Mouse (Mus musculus) yolk sac, embryonic 10.5 days (tissue): ENCODE results near the gene Gm28891.
"Not testable (repeated sequence)": the region's sequence is repeated elsewhere in the genome, so short reads cannot be mapped to it uniquely, and the experiment has no call there.

Experiments
- DNase-seq: peaks from one replicate; pipeline ENCODE4 v3.0.0-alpha.2; 2017; ENCODE audit warnings: low spot score

Gene Gm28891

GRCm38 (mm10) chrY:60240902-60241301 is at the start of gene Gm28891:
Gene Gm28891 (plus strand): TSS chrY:60241202.
- DNase-seq, result not testable (repeated sequence)
